Mouse (Mus musculus) ES-E14 (cell line): ENCODE results near the gene Mybph.

ENCODE experiments used
- MAFK ChIP-seq: IDR thresholded peaks from 2 replicates; pipeline ENCODE4 v1.6.1; 2014; ENCODE audit warnings: mild to moderate bottlenecking, low read depth, low read length, inconsistent platforms; ENCODE audit not compliant: insufficient read depth
- ZC3H11A ChIP-seq: IDR thresholded peaks from 2 replicates; pipeline ENCODE4 v1.6.1; 2012; ENCODE audit warnings: low read depth, mild to moderate bottlenecking, inconsistent platforms, low read length, borderline replicate concordance

GRCm38 (mm10) chr1:134161399-134161798, 31.8 kb upstream of the Mybph start:
- no peak for TF ChIP-seq MAFK
- no peak for TF ChIP-seq ZC3H11A
